Mouse (Mus musculus): ENCODE results near the gene Rapgef6. TPM values are rescaled to one million over a fixed set of nuclear protein-coding genes. Genes with fewer than 3 reads are reported as not detected.
A peak's percentile ranks its signal among the peaks of the same experiment; 100 is the strongest.

The Rapgef6 gene
- total and polyA plus RNA-seq, 2 experiments from 2014 or later: 23.5 to 64.5 TPM

DNA sequence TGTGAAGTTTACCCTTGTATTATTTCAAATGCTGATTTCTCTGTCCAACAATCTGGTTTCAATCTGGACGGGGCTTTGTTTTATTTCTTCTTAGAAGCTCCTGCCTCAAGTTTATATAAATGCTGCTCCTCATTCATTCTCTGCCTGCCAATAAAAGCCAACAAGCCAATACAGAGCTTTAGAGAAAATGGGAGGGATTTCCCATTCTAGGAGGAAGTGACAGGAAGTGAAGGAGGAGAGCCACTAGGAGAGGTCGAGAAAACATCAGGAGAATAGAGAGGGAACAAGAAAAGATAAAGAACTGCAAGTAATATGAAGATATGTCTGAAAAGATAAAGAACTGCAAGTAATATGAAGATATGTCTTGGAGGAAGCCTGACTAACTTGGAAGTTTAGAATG is 190.2 kb downstream of the Rapgef6 start:
- Histone ChIP-seq H3K36me3 (ENCODE audit: insufficient read depth) (peaks cover 15% of the 10 kb centered on the region), H3K4me2 (ENCODE audit: low read depth) (no peak overlapping the region), H3K4me3 (ENCODE audit: low read depth, low read length) (no peak overlapping the region), H3K27me3 (ENCODE audit: insufficient read depth, low read length) (no peaks in the 10 kb centered on the region), H3K4me1 (ENCODE audit: insufficient read depth) (no peaks in the 10 kb centered on the region), H3K27ac (ENCODE audit: low read depth, low read length) (no peak overlapping the region), H3K9me3 (ENCODE audit: low read length) (no peaks in the 10 kb centered on the region), H3K9ac (no peak overlapping the region)
- 83% methylated on average over 2 of the region's 2 CpGs for WGBS
- TF ChIP-seq CTCF (IDR thresholded peaks at IDR 0.05; ENCODE audit: low read depth): no peak
- ATAC-seq (no peak), DNase-seq (no peak)

DNA sequence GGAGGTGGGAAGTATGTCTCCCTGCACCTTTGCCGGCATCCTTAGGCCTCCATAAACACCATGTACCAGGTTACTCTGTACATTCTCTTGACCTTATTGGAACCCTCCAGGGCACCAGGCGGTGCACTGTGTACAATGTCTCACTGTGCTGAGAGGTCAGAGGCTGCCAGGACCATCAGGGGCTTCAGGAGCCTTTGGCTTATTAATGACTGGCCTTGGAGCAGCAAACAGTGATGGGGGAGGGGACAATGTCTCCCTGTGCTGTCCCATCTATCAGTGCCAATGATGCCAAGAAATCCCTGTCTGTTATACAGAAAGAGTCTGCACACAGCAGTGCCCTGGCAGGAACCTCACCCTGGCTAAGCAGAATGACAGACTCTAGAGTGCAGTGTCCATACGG is 195.2 kb downstream of the Rapgef6 start:
- DNase-seq (no peak), ATAC-seq (no peak)
- Histone ChIP-seq H3K9me3 (ENCODE audit: low read length) (no peaks in the 10 kb centered on the region), H3K9ac (no peak overlapping the region), H3K4me3 (ENCODE audit: low read depth, low read length) (no peak overlapping the region), H3K4me1 (ENCODE audit: insufficient read depth) (no peaks in the 10 kb centered on the region), H3K27ac (ENCODE audit: low read depth, low read length) (no peak overlapping the region), H3K4me2 (ENCODE audit: low read depth) (no peak overlapping the region), H3K27me3 (ENCODE audit: insufficient read depth, low read length) (no peaks in the 10 kb centered on the region), H3K36me3 (ENCODE audit: insufficient read depth) (peaks cover 45% of the 10 kb centered on the region)
- 88% methylated on average over 3 of the region's 3 CpGs for WGBS
- TF ChIP-seq CTCF (IDR thresholded peaks at IDR 0.05; ENCODE audit: low read depth): no peak

DNA sequence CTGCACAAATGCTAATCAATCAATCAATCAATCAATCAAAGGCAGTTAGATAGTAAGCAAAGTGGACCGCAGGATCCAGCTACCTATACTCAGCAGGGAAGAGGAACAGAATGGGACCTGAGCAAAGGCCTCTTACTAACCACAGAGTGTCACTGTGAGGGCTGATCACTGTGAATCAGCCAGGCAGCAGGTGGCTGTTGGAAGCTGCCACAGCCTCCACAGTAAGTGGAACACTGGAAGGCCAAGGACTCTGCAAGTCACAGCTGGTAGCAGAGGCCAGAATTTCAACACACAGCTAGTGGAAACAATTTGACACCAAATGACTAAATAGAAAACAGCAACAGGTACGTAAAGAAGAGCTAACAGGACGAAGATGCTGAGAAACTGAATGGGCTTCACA is 196.0 kb downstream of the Rapgef6 start:
- Histone ChIP-seq H3K4me1 (ENCODE audit: insufficient read depth) (no peaks in the 10 kb centered on the region), H3K36me3 (ENCODE audit: insufficient read depth) (peaks cover 49% of the 10 kb centered on the region), H3K27me3 (ENCODE audit: insufficient read depth, low read length) (no peaks in the 10 kb centered on the region), H3K9me3 (ENCODE audit: low read length) (no peaks in the 10 kb centered on the region), H3K9ac (no peak overlapping the region), H3K27ac (ENCODE audit: low read depth, low read length) (no peak overlapping the region), H3K4me3 (ENCODE audit: low read depth, low read length) (no peak overlapping the region), H3K4me2 (ENCODE audit: low read depth) (no peak overlapping the region)
- 89% methylated on average over 3 of the region's 3 CpGs for WGBS
- no peak for DNase-seq
- ATAC-seq: no peak
- TF ChIP-seq CTCF (IDR thresholded peaks at IDR 0.05; ENCODE audit: low read depth): no peak

DNA sequence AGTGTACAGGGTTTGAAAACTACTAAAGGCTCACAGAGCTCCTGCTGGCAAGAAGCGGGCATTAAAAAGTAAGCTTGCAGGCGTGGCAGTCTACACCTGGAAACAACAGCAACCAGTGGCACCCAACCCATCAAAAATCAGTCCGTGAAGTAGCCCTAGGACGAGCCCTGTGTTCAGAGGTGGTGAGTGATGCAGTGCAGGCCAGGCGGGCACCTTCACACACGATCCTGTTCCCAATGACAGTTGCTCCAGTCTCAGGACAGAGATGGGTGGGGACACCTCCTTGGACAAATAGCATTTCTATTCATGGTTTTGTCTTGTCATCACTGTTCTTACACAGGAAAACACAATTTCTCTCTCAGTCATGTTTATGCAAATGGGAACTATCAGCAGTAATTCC is 199.4 kb downstream of the Rapgef6 start:
- Histone ChIP-seq H3K27me3 (ENCODE audit: insufficient read depth, low read length) (no peaks in the 10 kb centered on the region), H3K36me3 (ENCODE audit: insufficient read depth) (peaks cover 35% of the 10 kb centered on the region), H3K9me3 (ENCODE audit: low read length) (no peaks in the 10 kb centered on the region), H3K9ac (no peak overlapping the region), H3K4me3 (ENCODE audit: low read depth, low read length) (no peak overlapping the region), H3K4me2 (ENCODE audit: low read depth) (no peak overlapping the region), H3K4me1 (ENCODE audit: insufficient read depth) (no peaks in the 10 kb centered on the region), H3K27ac (ENCODE audit: low read depth, low read length) (no peak overlapping the region)
- DNase-seq (no peak), ATAC-seq (no peak)
- no peak for TF ChIP-seq CTCF (IDR thresholded peaks at IDR 0.05; ENCODE audit: low read depth)
- WGBS: 94% methylated on average over 6 of the region's 6 CpGs

DNA sequence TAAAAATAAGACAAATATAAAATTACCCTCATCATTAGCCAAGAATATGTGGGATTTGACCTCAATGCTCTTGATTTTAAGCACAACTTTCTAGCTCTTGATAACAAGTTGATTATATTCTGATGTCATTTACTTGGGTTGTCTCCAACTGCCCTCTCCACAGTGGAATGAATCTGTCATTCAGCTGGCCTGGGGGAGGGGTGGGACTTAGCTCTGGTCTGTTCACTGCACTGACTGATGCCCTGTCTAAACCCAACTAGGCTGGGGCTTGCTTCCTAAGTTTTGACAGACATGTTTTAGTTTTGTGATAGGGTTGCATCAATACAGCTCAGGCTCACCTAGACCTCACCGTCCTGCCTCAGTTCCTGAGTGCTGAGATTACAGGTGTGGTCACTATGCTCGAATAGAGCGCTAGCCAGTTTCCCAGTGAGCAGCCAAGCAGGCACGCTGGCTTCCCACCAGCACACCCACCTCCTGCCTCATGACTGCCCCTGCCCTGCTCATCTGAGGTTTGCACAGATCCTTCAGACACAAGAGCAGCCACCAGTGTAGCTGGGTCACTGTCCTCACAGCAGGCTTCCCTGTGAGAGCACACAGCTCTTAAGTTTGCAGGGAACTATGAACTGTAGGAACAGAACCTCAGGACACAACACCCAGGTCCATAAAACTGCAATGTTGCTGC is 201.8 kb downstream of the Rapgef6 start:
- H3K27ac ChIP-seq (ENCODE audit: low read depth, low read length): no peak overlapping the region
- no peak for TF ChIP-seq CTCF (IDR thresholded peaks at IDR 0.05; ENCODE audit: low read depth)
- H3K4me2 ChIP-seq (ENCODE audit: low read depth): no peak overlapping the region
- WGBS: 53% methylated on average over 4 of the region's 4 CpGs
- H3K36me3 ChIP-seq (ENCODE audit: insufficient read depth): peaks cover 28% of the 10 kb centered on the region
- H3K9ac ChIP-seq: no peak overlapping the region
- ATAC-seq: peak; percentile 59; the same call in 1 of the 2 replicates
- peak; percentile 45 for DNase-seq
- H3K4me1 ChIP-seq (ENCODE audit: insufficient read depth): no peaks in the 10 kb centered on the region
- no peaks in the 10 kb centered on the region for H3K9me3 ChIP-seq (ENCODE audit: low read length)
- H3K4me3 ChIP-seq (ENCODE audit: low read depth, low read length): no peak overlapping the region
- H3K27me3 ChIP-seq (ENCODE audit: insufficient read depth, low read length): no peaks in the 10 kb centered on the region

DNA sequence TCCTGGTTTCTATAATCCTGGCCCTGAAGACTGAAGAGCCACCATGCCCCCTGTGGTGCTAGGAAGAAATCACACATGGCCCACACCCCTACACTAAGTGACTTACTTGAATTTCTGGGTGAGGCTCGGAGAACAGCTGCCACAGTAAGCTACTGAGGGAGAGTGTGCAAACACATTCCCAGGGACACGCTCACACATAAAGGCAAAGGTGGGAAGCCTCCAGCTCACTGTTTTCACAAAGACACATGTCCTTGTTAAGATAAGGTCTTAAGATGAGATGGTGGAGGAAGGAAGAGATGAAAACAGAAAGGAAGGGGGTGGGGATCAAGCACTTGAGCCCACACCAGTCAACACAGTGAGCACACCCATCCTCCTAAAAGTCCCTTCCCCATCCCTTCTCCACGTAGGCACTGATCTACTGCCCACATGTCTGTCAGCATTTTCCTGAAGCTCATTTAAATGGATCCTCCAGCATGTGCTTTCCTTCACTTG is 204.0 kb downstream of the Rapgef6 start:
- Histone ChIP-seq H3K27ac (ENCODE audit: low read depth, low read length) (no peak overlapping the region), H3K27me3 (ENCODE audit: insufficient read depth, low read length) (no peaks in the 10 kb centered on the region), H3K36me3 (ENCODE audit: insufficient read depth) (peaks cover 18% of the 10 kb centered on the region), H3K4me1 (ENCODE audit: insufficient read depth) (no peaks in the 10 kb centered on the region), H3K4me3 (ENCODE audit: low read depth, low read length) (no peak overlapping the region), H3K9ac (no peak overlapping the region), H3K4me2 (ENCODE audit: low read depth) (no peak overlapping the region), H3K9me3 (ENCODE audit: low read length) (no peaks in the 10 kb centered on the region)
- no peak for TF ChIP-seq CTCF (IDR thresholded peaks at IDR 0.05; ENCODE audit: low read depth)
- no peak for ATAC-seq
- WGBS: 86% methylated on average over 3 of the region's 3 CpGs
- DNase-seq: no peak

DNA sequence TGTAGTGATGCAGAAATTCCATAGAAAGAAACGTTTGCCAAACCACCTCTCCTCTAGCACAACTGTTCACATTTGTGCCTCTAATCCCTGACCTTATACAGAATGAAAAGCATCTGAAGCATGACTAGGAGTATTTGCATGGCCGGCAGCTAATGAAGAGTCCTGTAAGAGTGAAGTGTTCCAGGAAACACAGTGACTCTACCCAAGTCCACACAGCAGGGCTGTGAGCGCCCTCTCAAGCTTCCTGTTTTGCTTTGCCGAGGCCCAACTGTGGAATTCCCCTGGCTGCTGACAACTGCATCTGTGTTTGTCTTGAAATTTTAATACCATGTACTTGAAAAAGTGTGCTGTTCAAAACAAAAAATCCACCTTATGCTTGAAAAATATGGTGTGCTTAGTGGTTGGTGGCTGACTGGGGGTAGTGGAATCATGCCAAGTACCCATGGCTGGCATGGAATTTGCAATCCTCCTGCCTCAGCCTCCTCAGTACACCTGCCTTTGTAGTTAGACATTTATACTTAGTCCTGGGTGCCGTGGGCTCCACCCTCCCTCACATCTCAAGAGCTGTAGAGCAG is 204.8 kb downstream of the Rapgef6 start:
- no peak overlapping the region for H3K4me2 ChIP-seq (ENCODE audit: low read depth)
- H3K27me3 ChIP-seq (ENCODE audit: insufficient read depth, low read length): no peaks in the 10 kb centered on the region
- no peak overlapping the region for H3K27ac ChIP-seq (ENCODE audit: low read depth, low read length)
- DNase-seq: no peak
- peaks cover 10% of the 10 kb centered on the region for H3K36me3 ChIP-seq (ENCODE audit: insufficient read depth)
- 62% methylated on average over 5 of the region's 5 CpGs for WGBS
- no peak for TF ChIP-seq CTCF (IDR thresholded peaks at IDR 0.05; ENCODE audit: low read depth)
- no peak overlapping the region for H3K9ac ChIP-seq
- no peaks in the 10 kb centered on the region for H3K4me1 ChIP-seq (ENCODE audit: insufficient read depth)
- H3K9me3 ChIP-seq (ENCODE audit: low read length): no peaks in the 10 kb centered on the region
- H3K4me3 ChIP-seq (ENCODE audit: low read depth, low read length): no peak overlapping the region
- ATAC-seq: no peak
